Mouse (Mus musculus): ENCODE measurements at regions not wholly inside any gene's neighbourhood (a gene's known extent, or its start where the extent isn't known, plus 50 kb on each side); places are given as distances from the start of the nearest gene placed in this dataset.

- Histone ChIP-seq H3K4me1 (ENCODE audit: insufficient read depth) (no peaks in the 10 kb centered on the region), H3K27me3 (ENCODE audit: insufficient read depth, low read length) (no peaks in the 10 kb centered on the region), H3K9me3 (ENCODE audit: low read length) (no peaks in the 10 kb centered on the region), H3K36me3 (ENCODE audit: insufficient read depth) (no peaks in the 10 kb centered on the region), H3K4me3 (ENCODE audit: low read depth, low read length) (no peak overlapping the region), H3K9ac (no peak overlapping the region), H3K4me2 (ENCODE audit: low read depth) (no peak overlapping the region), H3K27ac (ENCODE audit: low read depth, low read length) (peak overlapping the region; percentile 21; the same call in 1 of the 2 replicates)
- no peak for TF ChIP-seq CTCF (IDR thresholded peaks at IDR 0.05; ENCODE audit: low read depth)
- ATAC-seq: no peak
- WGBS: 59% methylated on average over 6 of the region's 6 CpGs
- no peak for DNase-seq
Measured at GRCm38 (mm10) chr8:26690178-26690735, 286.9 kb upstream of the Zfp703 start.

GRCm38 (mm10) chr8:26697579-26698084 is 279.5 kb upstream of the Zfp703 start:
- DNase-seq (no peak), ATAC-seq (no peak)
- Histone ChIP-seq H3K4me3 (ENCODE audit: low read depth, low read length) (no peak overlapping the region), H3K4me1 (ENCODE audit: insufficient read depth) (no peaks in the 10 kb centered on the region), H3K9me3 (ENCODE audit: low read length) (no peaks in the 10 kb centered on the region), H3K4me2 (ENCODE audit: low read depth) (no peak overlapping the region), H3K27me3 (ENCODE audit: insufficient read depth, low read length) (no peaks in the 10 kb centered on the region), H3K9ac (no peak overlapping the region), H3K27ac (ENCODE audit: low read depth, low read length) (no peak overlapping the region), H3K36me3 (ENCODE audit: insufficient read depth) (no peaks in the 10 kb centered on the region)
- TF ChIP-seq CTCF (IDR thresholded peaks at IDR 0.05; ENCODE audit: low read depth): no peak
- WGBS: 88% methylated on average over 1 of the region's 4 CpGs

DNA sequence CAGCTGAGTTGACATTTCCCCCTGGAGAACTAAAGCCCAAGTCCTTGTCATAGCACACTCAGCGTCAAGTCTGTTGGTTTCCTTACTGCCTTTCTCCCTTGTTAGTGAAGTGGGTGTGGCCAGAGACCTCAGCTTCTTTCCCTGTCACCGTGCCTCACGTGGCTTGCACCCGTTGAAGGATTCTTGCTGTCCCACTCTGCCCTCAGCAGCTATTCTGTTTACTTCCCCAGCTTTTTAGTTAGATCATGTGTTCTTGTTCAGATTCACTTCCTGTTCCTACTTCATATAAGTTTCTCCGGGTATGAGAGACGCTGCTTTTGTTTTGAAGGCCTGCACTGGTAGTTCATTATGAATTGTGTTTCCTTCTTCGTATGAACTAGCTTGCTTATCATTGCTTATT is 278.5 kb upstream of the Zfp703 start:
- H3K4me1 ChIP-seq (ENCODE audit: insufficient read depth): no peaks in the 10 kb centered on the region
- no peak overlapping the region for H3K4me2 ChIP-seq (ENCODE audit: low read depth)
- H3K36me3 ChIP-seq (ENCODE audit: insufficient read depth): no peaks in the 10 kb centered on the region
- H3K9ac ChIP-seq: no peak overlapping the region
- TF ChIP-seq CTCF (IDR thresholded peaks at IDR 0.05; ENCODE audit: low read depth): no peak
- H3K27ac ChIP-seq (ENCODE audit: low read depth, low read length): no peak overlapping the region
- H3K27me3 ChIP-seq (ENCODE audit: insufficient read depth, low read length): no peaks in the 10 kb centered on the region
- no peak overlapping the region for H3K4me3 ChIP-seq (ENCODE audit: low read depth, low read length)
- H3K9me3 ChIP-seq (ENCODE audit: low read length): no peaks in the 10 kb centered on the region
- ATAC-seq (no peak), DNase-seq (no peak)
- 71% methylated on average over 7 of the region's 7 CpGs for WGBS

DNA sequence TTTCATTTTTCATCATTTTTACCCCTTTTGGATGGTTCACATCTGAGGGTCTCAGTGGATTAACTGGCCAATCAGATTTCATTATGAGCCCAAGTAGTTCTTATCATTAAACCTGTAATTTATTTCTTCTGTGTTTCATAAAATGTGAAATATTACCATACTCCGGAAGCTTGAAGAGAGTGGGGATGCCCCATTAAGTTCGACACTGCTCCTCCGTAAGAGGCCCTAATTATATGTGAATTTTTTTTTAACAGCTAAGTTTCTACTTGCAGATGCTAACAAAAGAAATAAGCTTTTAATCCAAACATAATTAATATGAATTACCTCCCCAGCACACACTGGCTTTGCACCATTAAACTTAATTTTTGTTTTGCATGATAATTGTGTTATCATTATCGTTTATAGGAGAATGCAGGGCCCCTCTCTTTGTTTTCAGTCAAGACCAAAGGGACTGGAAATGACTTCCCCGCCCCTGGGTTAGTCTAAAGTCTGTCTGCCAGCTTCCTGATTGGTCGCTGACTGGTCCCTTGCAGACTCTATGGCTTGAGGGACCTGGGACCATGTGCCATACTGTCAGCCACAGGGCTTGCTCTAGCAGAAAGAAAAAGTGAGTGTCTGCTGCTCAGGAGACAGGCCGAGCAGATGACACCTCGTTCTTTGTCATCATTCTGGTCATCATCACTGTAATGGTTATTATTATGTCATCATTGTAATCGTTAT is 270.9 kb upstream of the Zfp703 start:
- Histone ChIP-seq H3K4me2 (ENCODE audit: low read depth) (no peak overlapping the region), H3K27ac (ENCODE audit: low read depth, low read length) (no peak overlapping the region)

GRCm38 (mm10) chr8:26706768-26707156 is 270.4 kb upstream of the Zfp703 start:
- Histone ChIP-seq H3K9ac (no peak overlapping the region), H3K36me3 (ENCODE audit: insufficient read depth) (no peaks in the 10 kb centered on the region), H3K4me3 (ENCODE audit: low read depth, low read length) (no peak overlapping the region), H3K4me2 (ENCODE audit: low read depth) (no peak overlapping the region), H3K4me1 (ENCODE audit: insufficient read depth) (no peaks in the 10 kb centered on the region), H3K27ac (ENCODE audit: low read depth, low read length) (no peak overlapping the region), H3K27me3 (ENCODE audit: insufficient read depth, low read length) (no peaks in the 10 kb centered on the region), H3K9me3 (ENCODE audit: low read length) (no peaks in the 10 kb centered on the region)
- no peak for DNase-seq
- WGBS: 88% methylated on average over 7 of the region's 7 CpGs
- no peak for TF ChIP-seq CTCF (IDR thresholded peaks at IDR 0.05; ENCODE audit: low read depth)
- ATAC-seq: no peak

More for the DNA sequence above, 270.9 kb upstream of the Zfp703 start:
- H3K4me1 ChIP-seq (ENCODE audit: insufficient read depth): no peaks in the 10 kb centered on the region
- H3K9me3 ChIP-seq (ENCODE audit: low read length): no peaks in the 10 kb centered on the region
- 38% methylated on average over 9 of the region's 9 CpGs for WGBS
- no peak; the same call in 1 of the 2 replicates for ATAC-seq
- no peaks in the 10 kb centered on the region for H3K36me3 ChIP-seq (ENCODE audit: insufficient read depth)
- TF ChIP-seq CTCF (IDR thresholded peaks at IDR 0.05; ENCODE audit: low read depth): no peak
- H3K27me3 ChIP-seq (ENCODE audit: insufficient read depth, low read length): no peaks in the 10 kb centered on the region
- H3K9ac ChIP-seq: no peak overlapping the region
- DNase-seq: no peak
- H3K4me3 ChIP-seq (ENCODE audit: low read depth, low read length): no peak overlapping the region

DNA sequence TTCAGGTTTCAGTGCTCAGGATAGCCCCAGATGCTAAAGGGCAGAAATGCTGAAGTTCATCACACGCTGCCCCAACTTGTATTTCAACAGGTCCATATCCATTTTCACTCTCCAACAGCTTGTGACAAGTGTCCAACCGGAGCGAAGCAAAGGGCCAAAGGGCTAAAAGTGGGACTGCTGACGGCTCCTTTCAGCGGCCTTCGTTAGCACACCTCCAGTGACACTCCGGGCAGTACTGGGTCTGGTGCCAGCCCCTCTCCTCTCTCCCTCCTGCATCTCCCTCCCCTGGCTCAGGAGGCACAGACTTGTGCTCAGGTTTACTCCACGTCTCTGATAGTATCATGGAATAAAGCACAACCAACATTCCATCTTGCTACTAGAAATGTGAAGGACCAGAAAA is 263.3 kb upstream of the Zfp703 start:
- no peak for DNase-seq
- H3K27me3 ChIP-seq (ENCODE audit: insufficient read depth, low read length): no peaks in the 10 kb centered on the region
- H3K9ac ChIP-seq: no peak overlapping the region
- no peak overlapping the region for H3K4me3 ChIP-seq (ENCODE audit: low read depth, low read length)
- ATAC-seq: no peak
- no peak for TF ChIP-seq CTCF (IDR thresholded peaks at IDR 0.05; ENCODE audit: low read depth)
- whole genome bisulfite sequencing: 81% methylated on average over 8 of the region's 8 CpGs
- H3K27ac ChIP-seq (ENCODE audit: low read depth, low read length): no peak overlapping the region
- no peaks in the 10 kb centered on the region for H3K4me1 ChIP-seq (ENCODE audit: insufficient read depth)
- no peaks in the 10 kb centered on the region for H3K36me3 ChIP-seq (ENCODE audit: insufficient read depth)
- no peaks in the 10 kb centered on the region for H3K9me3 ChIP-seq (ENCODE audit: low read length)
- H3K4me2 ChIP-seq (ENCODE audit: low read depth): no peak overlapping the region

GRCm38 (mm10) chr8:26714714-26715113 is 262.4 kb upstream of the Zfp703 start:
- WGBS: 88% methylated on average over 3 of the region's 3 CpGs
- Histone ChIP-seq H3K9ac (no peak overlapping the region), H3K4me1 (ENCODE audit: insufficient read depth) (no peaks in the 10 kb centered on the region), H3K9me3 (ENCODE audit: low read length) (no peaks in the 10 kb centered on the region), H3K27me3 (ENCODE audit: insufficient read depth, low read length) (no peaks in the 10 kb centered on the region), H3K36me3 (ENCODE audit: insufficient read depth) (no peaks in the 10 kb centered on the region), H3K27ac (ENCODE audit: low read depth, low read length) (no peak overlapping the region), H3K4me2 (ENCODE audit: low read depth) (no peak overlapping the region), H3K4me3 (ENCODE audit: low read depth, low read length) (no peak overlapping the region)
- no peak for DNase-seq
- no peak for TF ChIP-seq CTCF (IDR thresholded peaks at IDR 0.05; ENCODE audit: low read depth)
- ATAC-seq: no peak
